Mouse (Mus musculus) Patski (cell line): Measurements from ENCODE around the gene Rin3. TPM values are rescaled to one million over a fixed set of nuclear protein-coding genes. Genes with fewer than 3 reads are reported as not detected.

Experiments
- ATAC-seq: fragments of 100-300 bp; one replicate; pipeline ENCODE4 v1.8.0; 2021
- CTCF ChIA-PET: fragments of 350-600 bp; sonication (Branson Sonifier 250); formaldehyde crosslinking; loops from one replicate; lab custom pipeline; 2022; ENCODE audit warnings: inconsistent platforms; lab: Charles Lee
- POLR2A ChIA-PET: fragments of 350-600 bp; sonication (Branson Sonifier 250); formaldehyde crosslinking; loops from one replicate; lab custom pipeline; 2022; ENCODE audit warnings: antibody characterized with exemption, inconsistent platforms; lab: Charles Lee
- DNase-seq: peaks from one replicate; pipeline ENCODE4 v3.0.0-alpha.2; 2011; ENCODE audit warnings: low read depth, low spot score
- H3K27me3 ChIP-seq: fragments of 371-371 bp; one replicate; pipeline ENCODE4 v1.5.1; 2021
- CTCF ChIP-seq: fragments of 100-300 bp; IDR thresholded peaks from one replicate; pipeline ENCODE4 v1.5.1; 2021
- in situ Hi-C: fragments of 300-500 bp; cut with MboI; formaldehyde crosslinking; loops from 3 replicates; pipeline ENCODE4 v1.11.1; 2018; ENCODE audit warnings: low pct_unique_long_range_greater_than_20kb, mixed read lengths
- polyA plus RNA-seq: library from polyadenylated mRNA; unstranded; gene quantifications from one replicate; pipeline ENCODE4 v1.2.3, GENCODE M21; 2021

Rin3 gene
- polyA plus RNA-seq, 1 experiment from 2014 or later: 31.6 TPM

GRCm38 (mm10) chr12:102368556-102368955 is 85.7 kb downstream of the Rin3 start:
- CTCF ChIA-PET: interaction anchor here (1.2 kb wide), 1 partner anchor 63 kb away, joined by 3 read pairs; no protein-coding TSS in a partner anchor
- no peak for ATAC-seq

GRCm38 (mm10) chr12:102369488-102370235 is 86.8 kb downstream of the Rin3 start:
- no peak for ATAC-seq
- no peak for DNase-seq
- in situ Hi-C loops: no loop called here
- TF ChIP-seq CTCF: no peak
- ChIA-PET POLR2A (no interaction called here), CTCF (no interaction called here)
- H3K27me3 ChIP-seq: no peaks in the 10 kb centered on the region

More at GRCm38 (mm10) chr12:102368556-102368955, 85.7 kb downstream of the Rin3 start:
- no peak for TF ChIP-seq CTCF
- DNase-seq: no peak
- POLR2A ChIA-PET: no interaction called here
- in situ Hi-C loops: no loop called here
- no peaks in the 10 kb centered on the region for H3K27me3 ChIP-seq

GRCm38 (mm10) chr12:102370931-102371500 is 88.2 kb downstream of the Rin3 start:
- no peak for DNase-seq

GRCm38 (mm10) chr12:102372322-102372721 is 89.5 kb downstream of the Rin3 start:
- no peaks in the 10 kb centered on the region for H3K27me3 ChIP-seq
- TF ChIP-seq CTCF: no peak
- in situ Hi-C loops: no loop called here
- ChIA-PET POLR2A (no interaction called here), CTCF (no interaction called here)
- no peak for DNase-seq
- ATAC-seq: no peak

More at GRCm38 (mm10) chr12:102370931-102371500, 88.2 kb downstream of the Rin3 start:
- TF ChIP-seq CTCF: no peak
- no peaks in the 10 kb centered on the region for H3K27me3 ChIP-seq
- ATAC-seq: no peak
- CTCF ChIA-PET: no interaction called here
- POLR2A ChIA-PET: no interaction called here
- in situ Hi-C loops: no loop called here

GRCm38 (mm10) chr12:102382180-102382579 is 99.3 kb downstream of the Rin3 start:
- ChIA-PET CTCF (no interaction called here), POLR2A (no interaction called here)
- ATAC-seq (no peak), DNase-seq (no peak)
- in situ Hi-C loops: loop anchor here (5.0 kb wide), 1 partner anchor 400 kb away; no protein-coding TSS in a partner anchor
- no peak for TF ChIP-seq CTCF
- no peaks in the 10 kb centered on the region for H3K27me3 ChIP-seq

GRCm38 (mm10) chr12:102383288-102383687 is 100.4 kb downstream of the Rin3 start:
- DNase-seq: no peak
- in situ Hi-C loops: loop anchor here (5.0 kb wide), 1 partner anchor 401 kb away; no protein-coding TSS in a partner anchor
- ChIA-PET POLR2A (interaction anchor here (0.7 kb wide), 1 partner anchor 78 kb away, joined by 3 read pairs; no protein-coding TSS in a partner anchor), CTCF (no interaction called here)
- ATAC-seq: no peak
- H3K27me3 ChIP-seq: no peaks in the 10 kb centered on the region
- no peak for TF ChIP-seq CTCF

- CTCF ChIA-PET: interaction anchor here (0.8 to 1.1 kb wide), 2 partner anchors 129 to 393 kb away, joined by 3 read pairs; no protein-coding TSS in a partner anchor
- no peak for DNase-seq
- in situ Hi-C loops: loop anchor here (5.0 kb wide), 1 partner anchor 403 kb away; no protein-coding TSS in a partner anchor
- POLR2A ChIA-PET: interaction anchor here (1.3 kb wide), 1 partner anchor 9 kb away, joined by 3 read pairs; no protein-coding TSS in a partner anchor
- ATAC-seq: peak; percentile 12
- H3K27me3 ChIP-seq: no peaks in the 10 kb centered on the region
- peak; percentile 74 for TF ChIP-seq CTCF
These were observed 102.0 kb downstream of the Rin3 start for GRCm38 (mm10) chr12:102384819-102385218.

GRCm38 (mm10) chr12:102387219-102387917 is 104.5 kb downstream of the Rin3 start:
- in situ Hi-C loops: no loop called here
- TF ChIP-seq CTCF: no peak
- POLR2A ChIA-PET: no interaction called here
- DNase-seq (no peak), ATAC-seq (no peak)
- CTCF ChIA-PET: interaction anchor here (0.7 to 1.7 kb wide), 3 partner anchors 29 to 73 kb away, joined by 3 to 6 read pairs (median 3); partner anchors contain the start of gene Lgmn
- no peaks in the 10 kb centered on the region for H3K27me3 ChIP-seq

GRCm38 (mm10) chr12:102390042-102390441 is 107.2 kb downstream of the Rin3 start:
- TF ChIP-seq CTCF: no peak
- in situ Hi-C loops: no loop called here
- DNase-seq: no peak
- ATAC-seq: no peak
- CTCF ChIA-PET: interaction anchor here (2.2 to 7.6 kb wide), 4 partner anchors 25 to 71 kb away, joined by 5 to 78 read pairs (median 14); partner anchors contain the start of gene Lgmn
- H3K27me3 ChIP-seq: no peaks in the 10 kb centered on the region
- POLR2A ChIA-PET: no interaction called here

GRCm38 (mm10) chr12:102391109-102391508 is 108.3 kb downstream of the Rin3 start:
- ATAC-seq (no peak), DNase-seq (no peak)
- POLR2A ChIA-PET: interaction anchor here (0.6 to 1.8 kb wide), 3 partner anchors 63 to 73 kb away, joined by 3 to 10 read pairs (median 3); no protein-coding TSS in a partner anchor
- H3K27me3 ChIP-seq: no peaks in the 10 kb centered on the region
- in situ Hi-C loops: no loop called here
- CTCF ChIA-PET: interaction anchor here (1.1 to 7.6 kb wide), 9 partner anchors 24 to 76 kb away, joined by 3 to 78 read pairs (median 5); partner anchors contain the start of gene Lgmn
- TF ChIP-seq CTCF: no peak
